Mouse (Mus musculus) liver, adult 2 months (tissue): Measurements from ENCODE around the gene Dnajb13. TPM values are rescaled to one million over a fixed set of nuclear protein-coding genes. Genes with fewer than 3 reads are reported as not detected.

Experiments
- DNase-seq: peaks from one replicate; pipeline ENCODE4 v3.0.0-alpha.2; 2011; ENCODE audit warnings: low read depth, low spot score; ENCODE audit errors: extremely low read depth
- H3K27ac ChIP-seq: fragments of 200-500 bp; replicated peaks from 2 replicates; pipeline ENCODE4 v1.5.1; 2012; ENCODE audit warnings: low read depth, mild to moderate bottlenecking, control low read depth, inconsistent platforms, low read length; ENCODE audit not compliant: insufficient read depth
- H3K27me3 ChIP-seq: fragments of 200-500 bp; 2 replicates; pipeline ENCODE4 v1.6.1; 2012; ENCODE audit warnings: mild to moderate bottlenecking, moderate library complexity, low read length, inconsistent platforms; ENCODE audit not compliant: control insufficient read depth, insufficient read depth
- H3K36me3 ChIP-seq: fragments of 200-500 bp; 2 replicates; pipeline ENCODE4 v1.6.1; 2012; ENCODE audit warnings: low read length, inconsistent platforms; ENCODE audit not compliant: control insufficient read depth, insufficient read depth
- H3K4me1 ChIP-seq: fragments of 200-500 bp; 2 replicates; pipeline ENCODE4 v1.6.1; 2011; ENCODE audit warnings: low read length; ENCODE audit not compliant: control insufficient read depth, insufficient read depth
- H3K4me3 ChIP-seq: fragments of 200-500 bp; 2 replicates; pipeline ENCODE4 v1.5.1; 2011; ENCODE audit warnings: low read depth, mild to moderate bottlenecking, control low read depth, low read length, moderate library complexity; ENCODE audit not compliant: insufficient read depth
- H3K79me2 ChIP-seq: fragments of 200-500 bp; 2 replicates; pipeline ENCODE4 v1.6.1; 2012; ENCODE audit warnings: inconsistent platforms, mild to moderate bottlenecking, low read length, moderate library complexity; ENCODE audit not compliant: control insufficient read depth, insufficient read depth
- H3K9ac ChIP-seq: fragments of 200-500 bp; 2 replicates; pipeline ENCODE4 v1.6.1; 2012; ENCODE audit warnings: low read depth, mild to moderate bottlenecking, control low read depth, inconsistent platforms, low read length
- CTCF ChIP-seq: fragments of 200-500 bp; IDR thresholded peaks from 2 replicates; pipeline ENCODE4 v1.5.1; 2011; ENCODE audit warnings: low read depth, low read length, control low read depth
- POLR2A ChIP-seq: fragments of 200-500 bp; IDR thresholded peaks from 2 replicates; pipeline ENCODE4 v1.6.1; 2011; ENCODE audit warnings: low read length, control low read depth; ENCODE audit not compliant: insufficient read depth; ENCODE audit errors: extremely low read depth
- WGBS: fragments of 180-500 bp; shearing (Covaris S2); methylation state at CpG from one replicate; pipeline ENCODE4 v1.1.7; 2018; 5-methylcytosine and 5-hydroxymethylcytosine counted together
- polyA plus RNA-seq: library from polyadenylated mRNA; depleted of rRNA; stranded (reverse); fragments of >200 nt; gene quantifications from 2 replicates; pipeline ENCODE4 v1.2.3, GENCODE M21; 2012; rRNA removed
- total RNA-seq: library from RNA; depleted of rRNA; stranded (reverse); fragments of >200 nt; gene quantifications from 2 replicates; pipeline ENCODE4 v1.2.3, GENCODE M21; 2014; rRNA removed

Gene Dnajb13
- total and polyA plus RNA-seq, 2 experiments = 0.29 to 0.55 TPM

- WGBS = 45% methylated on average over 1 of the region's 1 CpGs
- TF ChIP-seq CTCF (0 out of 2 replicates have a peak, but pooled peaks have one; percentile 8), POLR2A (no peak)
- H3K4me3 ChIP-seq = no peak overlapping the region
- no peak overlapping the region for H3K9ac ChIP-seq
- DNase-seq = no peak
- H3K27me3 ChIP-seq = no peaks in the 10 kb centered on the region
- H3K4me1 ChIP-seq = peaks cover 14% of the 10 kb centered on the region
- H3K36me3 ChIP-seq = peaks cover 6% of the 10 kb centered on the region
- no peaks in the 10 kb centered on the region for H3K79me2 ChIP-seq
- H3K27ac ChIP-seq = no peak overlapping the region
Observed at GRCm38 (mm10) chr7:100458153-100458552, 56.6 kb downstream of the Dnajb13 start.

Other genes starting within 250 kb of the Dnajb13 start
- not detected in 2 replicates for gene P4ha3, start 229.4 kb downstream of the Dnajb13 start, total RNA-seq
- gene P4ha3, start 229.4 kb downstream of the Dnajb13 start, polyA plus RNA-seq = 0.10 TPM in 2 replicates
- 4.5 and 5.9 TPM in 2 replicates for gene C2cd3, start 142.7 kb downstream of the Dnajb13 start, total RNA-seq
- gene C2cd3, start 142.7 kb downstream of the Dnajb13 start, polyA plus RNA-seq = 5.1 TPM in 2 replicates
- 9.8 and 10.9 TPM in 2 replicates for gene Ppme1, start 142.7 kb downstream of the Dnajb13 start, total RNA-seq
- 55.2 and 59.1 TPM in 2 replicates for gene Ppme1, start 142.7 kb downstream of the Dnajb13 start, polyA plus RNA-seq
- not detected in 2 replicates for gene Ucp3, start 42.0 kb downstream of the Dnajb13 start, total RNA-seq
- not detected in 2 replicates for gene Ucp3, start 42.0 kb downstream of the Dnajb13 start, polyA plus RNA-seq
- gene Ucp2, start 21.6 kb downstream of the Dnajb13 start, total RNA-seq = 12.2 and 17.5 TPM in 2 replicates
- 27.9 and 45.2 TPM in 2 replicates for gene Ucp2, start 21.6 kb downstream of the Dnajb13 start, polyA plus RNA-seq
- gene Coa4, start 22.1 kb upstream of the Dnajb13 start, total RNA-seq = 4.3 and 10.7 TPM in 2 replicates
- gene Coa4, start 22.1 kb upstream of the Dnajb13 start, polyA plus RNA-seq = 8.9 and 11.6 TPM in 2 replicates
- 30.4 and 33.0 TPM in 2 replicates for gene Rab6a, start 92.5 kb upstream of the Dnajb13 start, total RNA-seq
- gene Rab6a, start 92.5 kb upstream of the Dnajb13 start, polyA plus RNA-seq = 13.2 and 13.5 TPM in 2 replicates
- 24.6 and 29.1 TPM in 2 replicates for gene Mrpl48, start 93.3 kb upstream of the Dnajb13 start, total RNA-seq
- 9.4 and 9.5 TPM in 2 replicates for gene Mrpl48, start 93.3 kb upstream of the Dnajb13 start, polyA plus RNA-seq
- 10.4 and 22.3 TPM in 2 replicates for gene Plekhb1, start 147.5 kb upstream of the Dnajb13 start, total RNA-seq
- 37.6 and 41.4 TPM in 2 replicates for gene Plekhb1, start 147.5 kb upstream of the Dnajb13 start, polyA plus RNA-seq
- 7.4 and 11.5 TPM in 2 replicates for gene Fam168a, start 191.7 kb upstream of the Dnajb13 start, total RNA-seq
- 32.0 and 38.5 TPM in 2 replicates for gene Fam168a, start 191.7 kb upstream of the Dnajb13 start, polyA plus RNA-seq